Mouse (Mus musculus) cortical plate, adult 2 months (tissue): ENCODE measurements around the gene Bloc1s4.

ENCODE experiments used
- CTCF ChIP-seq: fragments of 200-500 bp; IDR thresholded peaks from 2 replicates; pipeline ENCODE4 v1.5.1; 2011; ENCODE audit warnings: mild to moderate bottlenecking, control low read depth, low read length; ENCODE audit not compliant: insufficient read depth; ENCODE audit errors: extremely low read depth
- POLR2A ChIP-seq: fragments of 200-500 bp; IDR thresholded peaks from 2 replicates; pipeline ENCODE4 v1.6.1; 2011; ENCODE audit warnings: mild to moderate bottlenecking, low read length, control low read depth; ENCODE audit not compliant: insufficient read depth; ENCODE audit errors: extremely low read depth

- no peak for TF ChIP-seq CTCF
- TF ChIP-seq POLR2A = no peak
These were observed 28.2 kb downstream of the Bloc1s4 start for GRCm38 (mm10) chr5:36720219-36720618.
